Mouse (Mus musculus) layer of hippocampus, postnatal 36 days (tissue): ENCODE measurements around the gene Rbfox3. TPM values are rescaled to one million over a fixed set of nuclear protein-coding genes. Genes with fewer than 3 reads are reported as not detected.
A peak's percentile ranks its signal among the peaks of the same experiment; 100 is the strongest.

Experiments used
- DNase-seq, 2 experiments: peaks; one replicate each; pipeline ENCODE4 v3.0.0; 2022
- total RNA-seq, 2 experiments: library from RNA; stranded (reverse); gene quantifications; 2 replicates each; pipeline ENCODE4 v1.2.3; 2021

Gene Rbfox3
- total RNA-seq, 2 experiments from 2014 or later = 266 to 269 TPM

GRCm38 (mm10) chr11:118879466-118880150 lies 31.8 kb downstream of the Rbfox3 start:
- DNase-seq = no peak

GRCm38 (mm10) chr11:118878605-118879245 lies 32.7 kb downstream of the Rbfox3 start:
- no peak for DNase-seq

- no peak for DNase-seq
Measured at GRCm38 (mm10) chr11:118875243-118875897, 36.0 kb downstream of the Rbfox3 start.

- DNase-seq = no peak
Measured at GRCm38 (mm10) chr11:118874487-118875095, 36.8 kb downstream of the Rbfox3 start.

GRCm38 (mm10) chr11:118874022-118874421 lies 37.4 kb downstream of the Rbfox3 start:
- no peak for DNase-seq

- DNase-seq = no peak
Measured at GRCm38 (mm10) chr11:118871527-118871926, 39.9 kb downstream of the Rbfox3 start.

GRCm38 (mm10) chr11:118863360-118863759 lies 48.0 kb downstream of the Rbfox3 start:
- DNase-seq = no peak

GRCm38 (mm10) chr11:118861801-118862431 lies 49.5 kb downstream of the Rbfox3 start:
- peak; percentile 65 to 70 for DNase-seq

GRCm38 (mm10) chr11:118861246-118861645 lies 50.2 kb downstream of the Rbfox3 start:
- DNase-seq = no peak

GRCm38 (mm10) chr11:118860812-118861211 lies 50.6 kb downstream of the Rbfox3 start:
- DNase-seq = no peak

- no peak for DNase-seq
Measured at GRCm38 (mm10) chr11:118859839-118860238, 51.6 kb downstream of the Rbfox3 start.

GRCm38 (mm10) chr11:118858305-118858704 lies 53.1 kb downstream of the Rbfox3 start:
- no peak for DNase-seq

GRCm38 (mm10) chr11:118851391-118851790 lies 60.0 kb downstream of the Rbfox3 start:
- DNase-seq = no peak

- DNase-seq = no peak
Measured at GRCm38 (mm10) chr11:118847986-118848385, 63.4 kb downstream of the Rbfox3 start.

- DNase-seq = peak; percentile 43 to 49
Measured at GRCm38 (mm10) chr11:118840992-118841391, 70.4 kb downstream of the Rbfox3 start.

GRCm38 (mm10) chr11:118838167-118838566 lies 73.2 kb downstream of the Rbfox3 start:
- no peak for DNase-seq

- no peak for DNase-seq
Measured at GRCm38 (mm10) chr11:118836889-118837288, 74.5 kb downstream of the Rbfox3 start.

- no peak for DNase-seq
Measured at GRCm38 (mm10) chr11:118832793-118833481, 78.5 kb downstream of the Rbfox3 start.

GRCm38 (mm10) chr11:118831730-118832129 lies 79.7 kb downstream of the Rbfox3 start:
- DNase-seq = no peak

GRCm38 (mm10) chr11:118825280-118826094 lies 85.9 kb downstream of the Rbfox3 start:
- no peak for DNase-seq

- DNase-seq = no peak
Measured at GRCm38 (mm10) chr11:118821353-118821752, 90.0 kb downstream of the Rbfox3 start.
